Mouse (Mus musculus) layer of hippocampus, postnatal 36 days (tissue): ENCODE data around the gene Olfr1323. TPM values are rescaled to one million over a fixed set of nuclear protein-coding genes. Genes with fewer than 3 reads are reported as not detected.
A peak's percentile ranks its signal among the peaks of the same experiment; 100 is the strongest.

ENCODE experiments used
- DNase-seq, 2 experiments: peaks; one replicate each; pipeline ENCODE4 v3.0.0; 2022
- total RNA-seq, 2 experiments: library from RNA; stranded (reverse); gene quantifications; 2 replicates each; pipeline ENCODE4 v1.2.3; 2021

Olfr1323 gene
- not detected for total RNA-seq

- DNase-seq: no peak
These were observed at the start of gene Olfr1323 for GRCm38 (mm10) chrX:50019259-50019658. TSS of gene Olfr1323 (minus strand) at chrX:50019359.

DNA sequence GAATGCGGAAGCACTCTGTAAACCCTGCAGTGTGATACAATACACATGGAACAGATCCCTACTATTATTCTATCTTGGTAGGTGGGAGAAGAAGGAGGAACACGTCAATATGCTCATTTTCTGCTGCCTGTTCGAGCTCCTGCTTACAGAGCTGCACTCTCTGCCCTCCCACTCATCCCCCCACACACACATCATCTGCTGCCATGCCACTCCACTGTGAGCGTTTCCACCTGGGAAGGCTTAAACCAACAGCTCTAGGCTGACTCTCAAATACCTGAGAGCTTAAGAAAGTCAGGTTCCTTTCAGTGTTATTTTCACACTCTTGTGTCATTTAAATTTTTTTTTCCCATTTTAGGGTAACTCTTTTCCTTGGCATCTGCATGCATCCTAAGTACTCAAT is 6.9 kb downstream of the Olfr1323 start:
- DNase-seq: peak; percentile 1 to 2

Other genes starting within 250 kb of the Olfr1323 start
- gene Igsf1, start 221.6 kb downstream of the Olfr1323 start, total RNA-seq: 1 to 10 TPM; 8.3 to 8.8 TPM
- gene Olfr1322, start 127.9 kb downstream of the Olfr1323 start, total RNA-seq: not detected